Mouse (Mus musculus): ENCODE measurements around the gene Tns1. TPM values are rescaled to one million over a fixed set of nuclear protein-coding genes. Genes with fewer than 3 reads are reported as not detected.

Gene Tns1
- total and polyA plus RNA-seq, 3 experiments: 0.11 TPM; not detected in 2

DNA sequence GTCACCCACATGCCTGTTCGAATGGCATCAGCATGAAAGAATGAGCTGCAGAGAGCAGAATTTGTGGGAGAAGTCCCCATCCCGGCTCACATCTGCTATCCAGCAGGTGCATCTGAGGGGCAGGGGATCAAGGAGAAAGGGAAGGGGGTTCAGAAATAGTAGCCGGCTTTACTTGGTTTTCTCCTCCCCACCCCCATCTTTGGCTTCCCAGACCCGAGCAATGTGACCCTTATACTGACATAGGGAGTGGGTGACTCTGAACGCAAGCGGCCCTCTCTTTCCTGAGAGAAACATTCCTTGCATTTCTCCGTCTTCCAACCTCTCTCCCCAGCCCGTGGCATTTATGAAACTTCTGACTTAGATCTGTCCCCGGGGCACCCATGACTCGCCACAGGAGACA, 185.7 kb downstream of the Tns1 start:
- no peaks in the 10 kb centered on the region for H3K36me3 ChIP-seq (ENCODE audit: control insufficient read depth in 1 of 2, insufficient read depth in 2 of 2, low read length in 2 of 2)
- no peak for TF ChIP-seq JUND (IDR thresholded peaks at IDR 0.05; ENCODE audit: low read depth, low read length)
- H3K9ac ChIP-seq (ENCODE audit: control insufficient read depth, low read depth, low read length, poor library complexity, severe bottlenecking): no peak overlapping the region
- no peaks in the 10 kb centered on the region for H3K9me3 ChIP-seq (replicated peaks; ENCODE audit: insufficient read depth, low read length)
- H3K27me3 ChIP-seq (ENCODE audit: control insufficient read depth in 1 of 2, insufficient read depth in 2 of 2, low read length in 2 of 2): no peaks in the 10 kb centered on the region
- DNase-seq (ENCODE audit: low read depth, low spot score): no peak
- no peaks in the 10 kb centered on the region for H3K4me1 ChIP-seq (ENCODE audit: control insufficient read depth in 1 of 2, insufficient read depth in 2 of 2, low read length in 2 of 2)
- H3K27ac ChIP-seq (ENCODE audit: control insufficient read depth, low read depth, low read length): no peak overlapping the region
- no peak overlapping the region for H3K4me3 ChIP-seq (ENCODE audit: control insufficient read depth in 1 of 2, insufficient read depth in 1 of 2, low read depth in 2 of 2, low read length in 2 of 2)
- H3K79me2 ChIP-seq (ENCODE audit: control insufficient read depth, insufficient read depth, low read length, poor library complexity): no peaks in the 10 kb centered on the region

- no peak for DNase-seq (ENCODE audit: low read depth, low spot score)
- Histone ChIP-seq H3K36me3 (ENCODE audit: control insufficient read depth in 1 of 2, insufficient read depth in 2 of 2, low read length in 2 of 2) (no peaks in the 10 kb centered on the region), H3K9me3 (replicated peaks; ENCODE audit: insufficient read depth, low read length) (no peaks in the 10 kb centered on the region), H3K27me3 (ENCODE audit: control insufficient read depth in 1 of 2, insufficient read depth in 2 of 2, low read length in 2 of 2) (no peaks in the 10 kb centered on the region), H3K4me3 (ENCODE audit: control insufficient read depth in 1 of 2, insufficient read depth in 1 of 2, low read depth in 2 of 2, low read length in 2 of 2) (no peak overlapping the region), H3K27ac (ENCODE audit: control insufficient read depth, low read depth, low read length) (no peak overlapping the region), H3K4me1 (ENCODE audit: control insufficient read depth in 1 of 2, insufficient read depth in 2 of 2, low read length in 2 of 2) (no peaks in the 10 kb centered on the region), H3K9ac (ENCODE audit: control insufficient read depth, low read depth, low read length, poor library complexity, severe bottlenecking) (no peak overlapping the region), H3K79me2 (ENCODE audit: control insufficient read depth, insufficient read depth, low read length, poor library complexity) (no peaks in the 10 kb centered on the region)
- no peak for TF ChIP-seq POLR2AphosphoS5 (IDR thresholded peaks at IDR 0.05; ENCODE audit: borderline replicate concordance, low read depth, low read length)
- TF ChIP-seq USF1 (IDR thresholded peaks at IDR 0.05; ENCODE audit: low read depth, low read length): no peak
- TF ChIP-seq EP300 (IDR thresholded peaks at IDR 0.05; ENCODE audit: low read depth in 1 of 2, low read length in 2 of 2): no peak
- TF ChIP-seq MEF2A (IDR thresholded peaks at IDR 0.05; ENCODE audit: extremely low read depth, insufficient replicate concordance, low read depth, low read length, poor library complexity, severe bottlenecking): no peak
Measured at GRCm38 (mm10) chr1:73937805-73938204, 186.4 kb downstream of the Tns1 start.

DNA sequence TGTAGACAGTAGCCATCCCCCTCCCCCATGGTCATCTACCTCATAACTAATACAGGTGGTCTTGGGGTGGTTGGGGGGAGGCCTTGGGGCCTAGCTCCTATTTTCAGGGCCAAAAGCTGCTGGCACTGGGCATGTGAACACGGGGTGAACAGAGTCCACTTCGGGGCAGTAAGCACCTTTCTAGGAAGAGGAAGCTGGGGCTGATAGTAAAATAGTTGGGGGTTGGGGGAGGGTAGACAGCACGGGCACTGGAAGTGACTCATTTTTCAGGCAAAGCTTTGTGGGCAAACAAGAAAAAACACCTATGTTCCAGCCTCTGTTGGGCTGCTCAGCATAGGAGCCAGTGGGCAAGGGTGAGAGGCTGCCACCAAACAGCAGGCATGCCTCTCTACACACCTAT, 187.7 kb downstream of the Tns1 start:
- no peak for DNase-seq (ENCODE audit: low read depth, low spot score)
- Histone ChIP-seq H3K9ac (ENCODE audit: control insufficient read depth, low read depth, low read length, poor library complexity, severe bottlenecking) (no peak overlapping the region), H3K27me3 (ENCODE audit: control insufficient read depth in 1 of 2, insufficient read depth in 2 of 2, low read length in 2 of 2) (no peaks in the 10 kb centered on the region), H3K27ac (ENCODE audit: control insufficient read depth, low read depth, low read length) (no peak overlapping the region), H3K4me3 (ENCODE audit: control insufficient read depth in 1 of 2, insufficient read depth in 1 of 2, low read depth in 2 of 2, low read length in 2 of 2) (no peak overlapping the region), H3K9me3 (replicated peaks; ENCODE audit: insufficient read depth, low read length) (no peaks in the 10 kb centered on the region), H3K79me2 (ENCODE audit: control insufficient read depth, insufficient read depth, low read length, poor library complexity) (no peaks in the 10 kb centered on the region), H3K4me1 (ENCODE audit: control insufficient read depth in 1 of 2, insufficient read depth in 2 of 2, low read length in 2 of 2) (no peaks in the 10 kb centered on the region), H3K36me3 (ENCODE audit: control insufficient read depth in 1 of 2, insufficient read depth in 2 of 2, low read length in 2 of 2) (no peaks in the 10 kb centered on the region)
- TF ChIP-seq MXI1 (IDR thresholded peaks at IDR 0.05; ENCODE audit: low read depth, low read length): no peak

GRCm38 (mm10) chr1:73935442-73936080, 188.7 kb downstream of the Tns1 start:
- no peaks in the 10 kb centered on the region for H3K79me2 ChIP-seq (ENCODE audit: control insufficient read depth, insufficient read depth, low read length, poor library complexity)
- H3K9ac ChIP-seq (ENCODE audit: control insufficient read depth, low read depth, low read length, poor library complexity, severe bottlenecking): no peak overlapping the region
- no peaks in the 10 kb centered on the region for H3K9me3 ChIP-seq (replicated peaks; ENCODE audit: insufficient read depth, low read length)
- H3K36me3 ChIP-seq (ENCODE audit: control insufficient read depth in 1 of 2, insufficient read depth in 2 of 2, low read length in 2 of 2): no peaks in the 10 kb centered on the region
- TF ChIP-seq E2F4 (IDR thresholded peaks at IDR 0.05; ENCODE audit: borderline replicate concordance, low read depth, low read length) (no peak), CHD1 (IDR thresholded peaks at IDR 0.05; ENCODE audit: low read depth, low read length) (no peak), MYB (IDR thresholded peaks at IDR 0.05; ENCODE audit: low read depth, low read length) (no peak), POLR2A (IDR thresholded peaks at IDR 0.05; ENCODE audit: control insufficient read depth in 1 of 2, insufficient read depth in 1 of 2, low read depth in 1 of 2, low read length in 2 of 2, poor library complexity in 1 of 2) (no peak), EP300 (IDR thresholded peaks at IDR 0.05; ENCODE audit: low read depth in 1 of 2, low read length in 2 of 2) (no peak), MXI1 (IDR thresholded peaks at IDR 0.05; ENCODE audit: low read depth, low read length) (no peak), POLR2AphosphoS5 (IDR thresholded peaks at IDR 0.05; ENCODE audit: borderline replicate concordance, low read depth, low read length) (no peak), GABPA (IDR thresholded peaks at IDR 0.05; ENCODE audit: low read depth, low read length) (no peak), TBP (IDR thresholded peaks at IDR 0.05; ENCODE audit: low read depth, low read length) (no peak), MEF2A (IDR thresholded peaks at IDR 0.05; ENCODE audit: extremely low read depth, insufficient replicate concordance, low read depth, low read length, poor library complexity, severe bottlenecking) (no peak), ZKSCAN1 (IDR thresholded peaks at IDR 0.05; ENCODE audit: low read depth, low read length) (no peak), ETS1 (IDR thresholded peaks at IDR 0.05; ENCODE audit: low read depth, low read length) (no peak), ZMIZ1 (IDR thresholded peaks at IDR 0.05; ENCODE audit: low read depth, low read length) (no peak), RAD21 (IDR thresholded peaks at IDR 0.05; ENCODE audit: low read depth, low read length) (no peak), USF1 (IDR thresholded peaks at IDR 0.05; ENCODE audit: low read depth, low read length) (no peak), SMC3 (IDR thresholded peaks at IDR 0.05; ENCODE audit: low read depth, low read length) (no peak)
- no peak overlapping the region for H3K27ac ChIP-seq (ENCODE audit: control insufficient read depth, low read depth, low read length)
- DNase-seq (ENCODE audit: low read depth, low spot score): no peak
- H3K4me3 ChIP-seq (ENCODE audit: control insufficient read depth in 1 of 2, insufficient read depth in 1 of 2, low read depth in 2 of 2, low read length in 2 of 2): no peak overlapping the region
- no peaks in the 10 kb centered on the region for H3K27me3 ChIP-seq (ENCODE audit: control insufficient read depth in 1 of 2, insufficient read depth in 2 of 2, low read length in 2 of 2)
- H3K4me1 ChIP-seq (ENCODE audit: control insufficient read depth in 1 of 2, insufficient read depth in 2 of 2, low read length in 2 of 2): no peaks in the 10 kb centered on the region
